Mouse (Mus musculus) embryo, embryonic 9.5 days (tissue): Measurements from ENCODE around the gene Asns.
"Not testable (repeated sequence)": the region's sequence is repeated elsewhere in the genome, so short reads cannot be mapped to it uniquely, and the experiment has no call there.

Experiments
- DNase-seq: peaks from one replicate; pipeline ENCODE4 v3.0.0-alpha.2; 2017; ENCODE audit errors: extremely low spot score

The Asns gene

GRCm38 (mm10) chr6:7676194-7676901 is 16.7 kb downstream of the Asns start:
- no peak for DNase-seq

DNA sequence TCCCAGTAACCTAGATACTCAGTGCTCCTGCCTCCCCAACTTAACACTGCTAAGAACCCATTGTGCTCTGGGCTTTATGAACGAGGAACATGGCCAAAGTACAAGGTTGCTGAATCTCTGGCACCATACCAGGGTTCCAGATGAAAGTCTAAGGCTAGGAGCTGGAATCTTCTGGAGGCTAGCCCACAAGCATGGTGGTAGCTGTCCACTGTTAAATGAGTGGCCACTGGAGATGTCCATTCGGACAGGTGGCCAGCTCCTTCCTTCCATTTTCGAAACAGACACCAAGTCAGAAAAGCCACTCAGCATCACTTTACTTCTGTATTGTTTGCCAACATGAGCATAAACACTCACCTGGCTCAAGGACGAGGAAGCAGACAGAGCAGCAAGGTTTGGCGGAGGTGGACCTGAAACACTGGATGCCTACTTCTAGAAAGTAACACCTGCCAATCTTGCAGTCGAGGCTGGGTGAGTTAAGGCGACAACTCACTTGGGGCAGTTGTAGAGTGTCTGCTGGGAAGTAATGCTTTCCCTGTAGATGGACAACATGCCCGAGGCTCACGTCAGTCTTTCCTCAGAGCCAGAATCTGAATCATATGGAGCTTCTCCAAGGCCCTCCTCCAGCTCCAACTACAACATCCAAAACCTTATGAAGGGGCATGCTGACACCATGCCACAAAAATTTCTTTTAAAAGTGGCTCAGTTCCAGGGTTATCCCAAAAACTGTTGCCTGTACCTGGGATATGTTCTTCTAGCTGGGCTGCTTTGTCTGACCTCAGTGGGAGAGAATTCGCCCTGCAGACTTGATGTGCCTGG is 20.4 kb downstream of the Asns start:
- DNase-seq: no peak

DNA sequence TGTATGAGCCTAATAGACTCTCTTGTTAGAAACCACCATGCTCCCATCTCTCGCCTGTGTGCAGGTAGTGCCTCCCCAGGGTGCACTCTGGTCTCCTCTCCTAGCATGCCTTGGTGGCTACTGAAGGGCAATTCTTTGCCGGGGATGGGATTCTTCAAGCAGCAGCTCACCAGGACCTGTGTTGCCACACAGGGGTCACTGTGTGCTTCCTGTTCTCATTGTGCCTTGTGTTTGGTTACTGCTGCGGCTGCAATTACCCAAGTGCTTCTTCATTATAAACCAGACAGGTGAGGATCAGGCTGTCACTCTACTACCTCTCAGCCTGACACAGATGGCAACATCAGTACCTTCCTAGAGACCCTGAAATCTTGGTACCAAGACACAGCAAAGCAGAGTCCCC is 21.6 kb downstream of the Asns start:
- no peak for DNase-seq

- no peak for DNase-seq
Observed at GRCm38 (mm10) chr6:7670588-7670987, 22.5 kb downstream of the Asns start.

GRCm38 (mm10) chr6:7669721-7670120 is 23.3 kb downstream of the Asns start:
- DNase-seq: no peak

DNA sequence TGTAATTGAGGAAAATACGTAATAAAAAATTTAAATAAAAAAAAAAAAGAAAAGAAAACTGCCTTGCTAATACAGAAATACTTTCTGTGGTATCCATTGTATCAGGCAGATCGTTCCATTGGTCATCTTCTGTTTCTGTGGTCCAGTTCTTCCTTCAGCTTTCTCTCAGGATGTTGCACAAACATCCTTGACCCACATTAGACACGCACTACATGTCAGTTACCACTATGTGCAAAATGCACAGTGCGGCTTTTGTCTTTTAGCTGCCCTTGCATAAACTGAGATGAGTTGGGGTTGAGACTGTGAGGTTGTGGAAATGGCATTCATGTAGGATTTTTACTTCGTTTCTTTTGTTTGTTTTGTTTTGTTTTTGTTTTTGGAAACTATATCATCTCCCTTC is 24.7 kb downstream of the Asns start:
- DNase-seq: no peak

- not testable (repeated sequence) for DNase-seq
Observed at GRCm38 (mm10) chr6:7665902-7666301, 27.2 kb downstream of the Asns start.

GRCm38 (mm10) chr6:7661455-7661854 is 31.6 kb downstream of the Asns start:
- no peak for DNase-seq

- DNase-seq: peak; percentile 25
Observed at GRCm38 (mm10) chr6:7660377-7661080, 32.5 kb downstream of the Asns start.

DNA sequence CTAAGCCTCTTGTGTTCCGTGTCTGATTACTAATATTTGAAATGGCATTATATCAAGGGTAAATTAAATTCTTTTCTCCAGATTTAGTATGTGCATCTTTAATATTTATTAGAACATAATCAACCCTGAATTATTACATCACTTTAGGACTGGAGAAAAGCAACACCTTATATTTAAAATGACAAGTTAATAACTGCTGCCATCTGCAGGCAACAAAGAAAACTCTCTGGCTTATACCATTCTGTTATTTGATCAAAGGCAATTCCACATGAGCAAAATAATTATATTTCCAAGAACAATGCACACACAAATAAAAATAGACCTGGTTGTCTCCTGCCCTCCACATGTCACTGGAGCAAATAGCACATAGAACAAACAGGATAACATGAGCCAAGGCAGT is 36.5 kb downstream of the Asns start:
- no peak for DNase-seq

DNA sequence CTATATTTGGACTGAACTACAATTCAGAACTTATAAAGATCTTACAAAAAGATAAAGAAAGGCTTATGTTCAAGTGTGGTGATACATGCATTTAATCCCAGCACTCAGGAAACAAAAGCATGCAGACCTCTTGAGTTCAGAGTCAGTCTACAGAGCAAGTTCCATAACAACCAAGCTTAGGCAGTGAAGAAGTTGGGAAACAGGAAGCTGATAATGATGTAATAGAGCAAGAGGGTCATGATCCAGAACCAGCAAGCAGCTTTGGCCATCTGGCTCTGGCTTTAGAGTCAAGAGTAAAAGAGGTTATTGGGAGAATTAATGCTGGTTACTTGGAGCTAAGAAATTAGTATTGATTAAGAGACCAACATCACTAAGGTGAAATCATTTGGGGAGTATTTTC is 44.6 kb downstream of the Asns start:
- DNase-seq: no peak
